ENCODE assay signal across 10 mouse cellular contexts in the genomic region with DNA sequence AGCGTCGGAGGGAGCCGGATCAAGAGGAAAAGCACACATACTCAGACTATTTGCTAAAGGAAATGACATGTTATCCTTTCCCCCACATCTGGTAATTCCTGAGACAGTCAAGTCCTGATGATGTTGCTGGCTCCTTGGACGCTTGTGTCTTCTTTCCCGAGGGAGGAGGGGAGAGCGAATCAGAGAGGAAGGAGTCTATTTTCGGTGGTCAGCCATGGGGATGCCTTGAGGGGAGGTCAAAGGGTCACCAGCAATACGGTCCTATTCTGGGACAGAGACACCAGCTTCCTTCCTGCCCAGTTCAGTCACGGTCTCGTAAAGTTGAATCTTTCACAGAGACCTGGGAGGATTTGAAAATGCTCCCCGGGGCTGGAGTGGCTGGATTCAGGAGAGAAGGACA.
A peak's percentile ranks its signal among the peaks of the same experiment; 100 is the strongest.
DNase-seq lines count a peak whose midpoint lies in the region; ATAC-seq and TF ChIP-seq lines count a peak whose summit lies in the region.
"Had no signal": no experiment of that assay in that cellular context is flagged by ENCODE, and none has a peak within 500 bp of the region (broad histone marks: within the 10 kb centered on the region; RNA-seq: fewer than 3 reads in every experiment).

No protein-coding gene starts in this region.

- H3K4me1 ChIP-seq in heart, embryonic 10.5 days = peaks cover 21% of the 10 kb centered on the region
- peaks cover 16% of the 10 kb centered on the region for H3K4me1 ChIP-seq in kidney, embryonic 16.5 days (ENCODE audit: insufficient read depth, low read length)
- H3K4me1 ChIP-seq in neural tube, embryonic 15.5 days = peaks cover 8% of the 10 kb centered on the region; the same call in 1 of the 2 replicates
- no peaks in the 10 kb centered on the region for H3K4me1 ChIP-seq in hindbrain, embryonic 16.5 days (ENCODE audit: control insufficient read depth, insufficient read depth, low read depth, low read length)

- H3K9me3 ChIP-seq in heart, embryonic 10.5 days = no peaks in the 10 kb centered on the region
- H3K9me3 ChIP-seq in kidney, embryonic 16.5 days (ENCODE audit: low read length) = no peaks in the 10 kb centered on the region
- H3K9me3 ChIP-seq in neural tube, embryonic 15.5 days (replicated peaks) = no peaks in the 10 kb centered on the region
- no peaks in the 10 kb centered on the region for H3K9me3 ChIP-seq in hindbrain, embryonic 16.5 days (ENCODE audit: control insufficient read depth, low read length)

- no peaks in the 10 kb centered on the region for H3K36me3 ChIP-seq in heart, embryonic 10.5 days
- H3K36me3 ChIP-seq in kidney, embryonic 16.5 days (ENCODE audit: insufficient read depth, low read length) = no peaks in the 10 kb centered on the region
- H3K36me3 ChIP-seq in neural tube, embryonic 15.5 days = no peaks in the 10 kb centered on the region
- no peaks in the 10 kb centered on the region for H3K36me3 ChIP-seq in hindbrain, embryonic 16.5 days (ENCODE audit: control insufficient read depth, insufficient read depth, low read length)

- no peak overlapping the region; the same call in 1 of the 2 replicates for H3K4me3 ChIP-seq in heart, embryonic 10.5 days
- no peak overlapping the region for H3K4me3 ChIP-seq in kidney, embryonic 16.5 days (ENCODE audit: low read length)
- H3K4me3 ChIP-seq in neural tube, embryonic 15.5 days (replicated peaks) = no peak overlapping the region
- H3K4me3 ChIP-seq in layer of hippocampus, adult 2 months = no peak overlapping the region
- no peak overlapping the region for H3K4me3 ChIP-seq in hindbrain, embryonic 16.5 days (ENCODE audit: low read length)
- H3K4me3 ChIP-seq: erythroblast, embryonic 14.5 days had no signal

- no peak for TF ChIP-seq CTCF in layer of hippocampus, adult 2 months (conservative IDR thresholded peaks at IDR 0.05)

- DNase-seq in heart, adult 11 months = peak; percentile 98
- no peak for DNase-seq in heart, postnatal 25 days (ENCODE audit: low spot score)
- DNase-seq in heart, embryonic 10.5 days (ENCODE audit: low spot score) = no peak
- no peak for DNase-seq in layer of hippocampus, adult 2 months (ENCODE audit: low spot score in 2 of 2)
- DNase-seq in spleen, postnatal 36 days (ENCODE audit: low spot score in 2 of 2) = no peak

- H3K27me3 ChIP-seq in heart, embryonic 10.5 days (ENCODE audit: insufficient read depth, poor library complexity, severe bottlenecking) = no peaks in the 10 kb centered on the region
- H3K27me3 ChIP-seq in kidney, embryonic 16.5 days (ENCODE audit: insufficient read depth, low read length) = no peaks in the 10 kb centered on the region
- no peaks in the 10 kb centered on the region for H3K27me3 ChIP-seq in neural tube, embryonic 15.5 days (replicated peaks)
- no peaks in the 10 kb centered on the region for H3K27me3 ChIP-seq in hindbrain, embryonic 16.5 days (replicated peaks; ENCODE audit: control insufficient read depth, insufficient read depth, low read length)
- H3K27me3 ChIP-seq: CH12.LX had no signal

- intact Hi-C loops in heart, postnatal 25 days (cut with DNase I) = no loop called here

- ATAC-seq in kidney, embryonic 16.5 days (ENCODE audit: low FRiP score, low TSS enrichment) = peak; percentile 64
- no peak for ATAC-seq in neural tube, embryonic 15.5 days (ENCODE audit: low FRiP score)
- ATAC-seq in hindbrain, embryonic 16.5 days = no peak

- WGBS in heart, embryonic 10.5 days = 45% methylated on average over 11 of the region's 11 CpGs
- 25% methylated on average over 11 of the region's 11 CpGs for WGBS in kidney, embryonic 16.5 days
- WGBS in neural tube, embryonic 15.5 days = 73% methylated on average over 11 of the region's 11 CpGs
- 73% methylated on average over 11 of the region's 11 CpGs for WGBS in hindbrain, embryonic 16.5 days

- H3K27ac ChIP-seq in heart, embryonic 10.5 days = peak overlapping the region; percentile 81
- peak overlapping the region; percentile 93 for H3K27ac ChIP-seq in kidney, embryonic 16.5 days (ENCODE audit: low read length)
- peak overlapping the region; percentile 62; the same call in 1 of the 2 replicates for H3K27ac ChIP-seq in neural tube, embryonic 15.5 days (replicated peaks)
- H3K27ac ChIP-seq in layer of hippocampus, adult 2 months = no peak overlapping the region
- H3K27ac ChIP-seq in hindbrain, embryonic 16.5 days (ENCODE audit: low read depth, low read length) = no peak overlapping the region

- peak overlapping the region; percentile 26 for H3K4me2 ChIP-seq in kidney, embryonic 16.5 days (replicated peaks; ENCODE audit: low read depth, low read length)
- no peak overlapping the region for H3K4me2 ChIP-seq in neural tube, embryonic 15.5 days
- no peak overlapping the region for H3K4me2 ChIP-seq in hindbrain, embryonic 16.5 days (ENCODE audit: low read length)

- H3K9ac ChIP-seq in kidney, embryonic 16.5 days (replicated peaks; ENCODE audit: low read length) = peak overlapping the region; percentile 42
- no peak overlapping the region for H3K9ac ChIP-seq in neural tube, embryonic 15.5 days (replicated peaks)
- H3K9ac ChIP-seq in hindbrain, embryonic 16.5 days (ENCODE audit: low read depth, low read length) = no peak overlapping the region

Comparison
In these comparisons a context has a peak if more than half of its experiments do, and no peak if none do; other contexts are left out.
1. H3K27ac ChIP-seq: peak in heart, embryonic 10.5 days (single experiment), kidney, embryonic 16.5 days (single experiment) and neural tube, embryonic 15.5 days (single experiment); none in layer of hippocampus, adult 2 months (single experiment) and hindbrain, embryonic 16.5 days (single experiment).